Mouse (Mus musculus) liver, embryonic 11.5 days (tissue): ENCODE measurements at regions not wholly inside any gene's neighbourhood (a gene's known extent, or its start where the extent isn't known, plus 50 kb on each side); places are given as distances from the start of the nearest gene placed in this dataset.
A peak's percentile ranks its signal among the peaks of the same experiment; 100 is the strongest.

ENCODE experiments used
- ATAC-seq: fragments of 200-750 bp; cut with Nextera tagmentation; replicated peaks from 2 replicates; pipeline ENCODE4 v1.8.0; 2017; ENCODE audit warnings: moderate number of reproducible peaks, mild to moderate bottlenecking, moderate TSS enrichment, moderate library complexity; ENCODE audit not compliant: low FRiP score
- DNase-seq: peaks from one replicate; pipeline ENCODE4 v3.0.0-alpha.2; 2017; ENCODE audit warnings: low spot score
- H3K27ac ChIP-seq: fragments of 300-500 bp; sonication (generic); 2 replicates; pipeline ENCODE4 v1.5.1; 2014; ENCODE audit warnings: mild to moderate bottlenecking, low read depth, low read length, control low read depth
- H3K27me3 ChIP-seq: fragments of 300-500 bp; sonication (generic); replicated peaks from 2 replicates; pipeline ENCODE4 v1.6.1; 2014; ENCODE audit warnings: low read length, mixed read lengths; ENCODE audit not compliant: control insufficient read depth, insufficient read depth
- H3K36me3 ChIP-seq: fragments of 300-500 bp; sonication (generic); 2 replicates; pipeline ENCODE4 v1.6.1; 2014; ENCODE audit warnings: mild to moderate bottlenecking, low read length, moderate library complexity, mixed read lengths; ENCODE audit not compliant: control insufficient read depth, insufficient read depth
- H3K4me1 ChIP-seq: fragments of 300-500 bp; sonication (generic); replicated peaks from 2 replicates; pipeline ENCODE4 v1.6.1; 2014; ENCODE audit warnings: low read length, mixed read lengths; ENCODE audit not compliant: control insufficient read depth, insufficient read depth
- H3K4me2 ChIP-seq: fragments of 300-500 bp; sonication (generic); 2 replicates; pipeline ENCODE4 v1.6.1; 2014; ENCODE audit warnings: mild to moderate bottlenecking, control low read depth, moderate library complexity
- H3K4me3 ChIP-seq: fragments of 300-500 bp; sonication (generic); 2 replicates; pipeline ENCODE4 v1.5.1; 2014; ENCODE audit warnings: low read depth, low read length, control low read depth
- H3K9ac ChIP-seq: fragments of 300-500 bp; sonication (generic); 2 replicates; pipeline ENCODE4 v1.6.1; 2014; ENCODE audit warnings: low read depth, low read length, control low read depth
- H3K9me3 ChIP-seq: fragments of 300-500 bp; sonication (generic); 2 replicates; pipeline ENCODE4 v1.6.1; 2016; ENCODE audit warnings: low read length, inconsistent platforms, mixed read lengths; ENCODE audit not compliant: control insufficient read depth
- WGBS: fragments of 180-500 bp; shearing (Covaris S2); extraction: QIAGEN DNeasy Blood & Tissue Kit; methylation state at CpG from one replicate; pipeline ENCODE4 v1.1.7; 2014; 5-methylcytosine and 5-hydroxymethylcytosine counted together

DNA sequence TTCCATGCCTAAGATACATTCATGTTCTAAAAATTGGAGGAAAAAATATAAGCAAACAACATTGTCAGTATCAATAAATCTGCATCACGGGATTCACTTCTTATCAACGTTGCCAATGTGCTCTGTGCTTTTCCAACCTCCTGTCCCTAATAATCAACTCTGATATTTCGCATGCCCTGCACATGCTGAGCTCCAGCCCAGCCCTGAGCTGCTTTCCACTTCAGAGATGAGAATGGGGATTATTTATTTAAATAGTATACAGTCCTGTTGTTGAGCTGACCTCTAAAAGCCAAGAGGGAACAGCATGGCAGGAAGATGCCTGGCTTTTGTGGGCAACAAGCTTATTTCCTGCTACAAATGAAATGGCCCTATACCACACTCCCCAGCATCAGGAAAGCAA, 786.2 kb downstream of the Car8 start:
- 62% methylated on average over 3 of the region's 3 CpGs for WGBS
- Histone ChIP-seq H3K36me3 (no peaks in the 10 kb centered on the region), H3K4me2 (no peak overlapping the region), H3K4me1 (no peaks in the 10 kb centered on the region), H3K4me3 (no peak overlapping the region), H3K9me3 (no peaks in the 10 kb centered on the region), H3K27ac (no peak overlapping the region), H3K9ac (no peak overlapping the region), H3K27me3 (no peaks in the 10 kb centered on the region)
- DNase-seq, result no peak
- no peak for ATAC-seq

DNA sequence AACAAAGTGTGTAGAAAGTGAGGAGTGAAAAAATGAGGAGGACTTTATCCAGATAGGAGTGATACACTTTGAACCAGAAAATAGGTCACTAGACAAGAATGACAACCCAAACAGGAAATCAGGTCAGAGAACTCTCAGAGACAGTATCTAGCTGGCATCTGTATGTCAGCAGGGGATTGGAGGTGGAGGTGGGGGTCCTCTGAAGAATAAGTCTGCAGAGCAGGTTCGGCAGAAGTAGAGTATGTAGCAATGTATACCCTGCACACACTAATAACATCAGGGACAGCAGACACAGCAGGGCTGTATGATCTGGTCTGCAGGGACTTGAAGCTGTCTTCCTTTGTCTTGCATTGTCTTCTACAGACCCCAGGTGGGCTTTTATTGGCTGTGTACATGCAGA, 787.9 kb downstream of the Car8 start:
- H3K4me2 ChIP-seq, result no peak overlapping the region
- no peaks in the 10 kb centered on the region for H3K36me3 ChIP-seq
- H3K9me3 ChIP-seq, result no peaks in the 10 kb centered on the region
- no peak overlapping the region for H3K4me3 ChIP-seq
- 59% methylated on average over 1 of the region's 1 CpGs for WGBS
- H3K27me3 ChIP-seq, result no peaks in the 10 kb centered on the region
- ATAC-seq, result no peak
- no peak for DNase-seq
- H3K4me1 ChIP-seq, result no peaks in the 10 kb centered on the region
- no peak overlapping the region for H3K9ac ChIP-seq
- no peak overlapping the region for H3K27ac ChIP-seq

DNA sequence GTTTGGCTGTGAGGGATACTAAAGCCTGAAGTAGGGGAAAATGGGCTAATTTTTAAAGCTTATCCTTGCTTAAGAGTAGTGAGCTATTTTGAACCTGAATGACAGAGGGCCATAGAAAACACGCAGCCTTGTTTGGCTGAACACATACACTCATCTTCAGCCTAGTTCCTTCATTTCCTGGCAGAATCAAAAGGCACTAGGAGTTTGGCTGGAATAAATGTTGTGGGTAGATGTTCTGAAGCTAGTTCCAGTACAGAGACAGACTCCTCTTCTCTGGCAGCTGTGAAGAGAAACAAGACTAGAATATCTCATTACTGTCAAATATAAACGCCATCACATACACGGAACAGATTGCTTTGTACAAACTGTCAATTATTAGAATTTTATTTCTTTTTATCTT, 809.5 kb downstream of the Car8 start:
- 84% methylated on average over 3 of the region's 3 CpGs for WGBS

DNA sequence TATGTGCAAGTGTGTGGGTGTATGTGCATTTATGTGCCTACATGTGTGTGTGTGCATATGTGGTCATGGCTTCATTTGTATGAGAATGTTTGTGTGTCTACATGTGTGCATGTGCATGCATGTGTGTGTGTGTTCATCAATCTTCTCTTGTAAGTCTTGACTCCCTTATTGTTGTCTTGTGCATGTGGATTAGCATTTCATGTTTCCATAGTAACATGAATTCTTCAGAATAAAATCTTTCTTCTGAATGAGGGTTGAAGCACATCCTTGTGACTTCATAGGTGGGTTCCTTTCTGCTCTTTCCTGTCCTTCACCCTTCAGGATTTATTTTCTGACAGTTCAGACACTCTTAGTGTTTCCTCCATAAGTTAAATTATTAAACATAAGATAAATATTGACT, 814.8 kb downstream of the Car8 start:
- DNase-seq (no peak), ATAC-seq (no peak)
- no peak overlapping the region for H3K4me2 ChIP-seq
- H3K9ac ChIP-seq, result no peak overlapping the region
- no peak overlapping the region for H3K4me3 ChIP-seq
- H3K27me3 ChIP-seq, result no peaks in the 10 kb centered on the region
- no peaks in the 10 kb centered on the region for H3K36me3 ChIP-seq
- no peak overlapping the region for H3K27ac ChIP-seq
- H3K4me1 ChIP-seq, result no peaks in the 10 kb centered on the region
- no peaks in the 10 kb centered on the region for H3K9me3 ChIP-seq

More for the DNA sequence above, 809.5 kb downstream of the Car8 start:
- no peaks in the 10 kb centered on the region for H3K4me1 ChIP-seq
- no peaks in the 10 kb centered on the region for H3K36me3 ChIP-seq
- H3K9ac ChIP-seq, result no peak overlapping the region
- no peaks in the 10 kb centered on the region for H3K27me3 ChIP-seq
- ATAC-seq, result no peak
- DNase-seq, result no peak
- H3K27ac ChIP-seq, result no peak overlapping the region
- H3K4me3 ChIP-seq, result no peak overlapping the region
- no peaks in the 10 kb centered on the region for H3K9me3 ChIP-seq
- no peak overlapping the region for H3K4me2 ChIP-seq

DNA sequence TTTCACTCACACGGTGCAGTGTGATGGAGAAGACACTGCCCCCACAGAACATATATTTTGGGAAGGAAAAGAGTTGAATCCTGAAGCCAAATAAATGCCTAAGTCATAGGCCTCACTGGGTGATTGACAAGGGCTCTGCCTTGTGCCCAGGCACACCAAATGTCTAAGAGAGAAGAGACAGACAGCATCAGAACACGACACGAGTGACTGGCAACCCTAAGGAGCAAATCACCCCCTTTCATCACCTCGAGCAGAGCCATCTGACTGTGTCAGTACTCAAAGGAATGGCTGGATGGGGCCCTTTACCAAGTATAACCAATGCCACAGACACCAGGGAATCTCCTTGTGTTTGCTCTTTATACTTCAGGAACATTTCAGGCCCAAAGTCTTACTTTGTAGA, 815.6 kb downstream of the Car8 start:
- Histone ChIP-seq H3K27ac (no peak overlapping the region), H3K36me3 (no peaks in the 10 kb centered on the region), H3K4me2 (no peak overlapping the region), H3K9me3 (no peaks in the 10 kb centered on the region), H3K4me3 (no peak overlapping the region), H3K4me1 (no peaks in the 10 kb centered on the region), H3K27me3 (no peaks in the 10 kb centered on the region), H3K9ac (no peak overlapping the region)
- no peak for ATAC-seq
- WGBS, result 81% methylated on average over 4 of the region's 4 CpGs
- no peak for DNase-seq

DNA sequence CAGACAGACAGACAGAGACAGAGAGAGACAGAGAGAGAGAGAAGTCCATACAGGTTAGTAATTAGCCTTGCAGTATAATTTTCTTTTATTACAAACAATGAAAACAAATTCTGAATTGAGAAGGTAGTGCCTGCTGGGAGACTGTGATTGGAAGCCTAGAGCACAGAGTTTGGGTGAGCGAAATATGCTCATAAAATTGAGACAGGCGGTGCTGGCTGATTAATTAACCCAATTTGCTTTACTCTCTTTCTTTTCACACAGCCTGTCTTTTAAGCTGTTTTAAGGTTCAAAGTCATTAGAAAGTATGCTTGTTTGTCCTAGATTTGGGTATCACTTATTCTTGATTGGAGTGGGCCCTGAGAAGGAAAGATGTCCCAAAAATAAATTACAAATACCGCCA, 816.1 kb downstream of the Car8 start:
- no peak overlapping the region for H3K9ac ChIP-seq
- no peaks in the 10 kb centered on the region for H3K9me3 ChIP-seq
- H3K4me3 ChIP-seq, result no peak overlapping the region
- no peaks in the 10 kb centered on the region for H3K36me3 ChIP-seq
- ATAC-seq, result no peak
- DNase-seq, result no peak
- H3K4me2 ChIP-seq, result no peak overlapping the region
- H3K27ac ChIP-seq, result no peak overlapping the region
- 89% methylated on average over 3 of the region's 3 CpGs for WGBS
- H3K4me1 ChIP-seq, result no peaks in the 10 kb centered on the region
- no peaks in the 10 kb centered on the region for H3K27me3 ChIP-seq

DNA sequence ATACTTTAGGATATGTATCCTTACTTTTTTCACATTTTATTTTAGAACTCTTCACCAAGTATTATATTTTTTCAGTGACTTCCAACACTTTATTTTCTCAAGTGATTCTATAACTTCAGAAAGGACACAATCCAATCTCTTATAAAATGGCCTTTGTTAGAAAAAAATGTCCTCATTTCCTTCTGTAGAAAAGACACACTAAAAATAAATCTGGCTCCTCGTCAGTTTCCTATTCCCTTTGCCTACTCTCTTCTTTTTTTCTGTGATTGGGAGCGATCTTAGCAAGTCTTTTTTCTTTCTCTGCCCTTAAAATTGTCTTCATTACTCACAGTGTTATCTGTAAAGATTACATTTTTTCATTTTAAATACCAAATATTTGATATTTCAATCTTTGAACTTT, 824.5 kb downstream of the Car8 start:
- DNase-seq, result no peak
- WGBS, result 64% methylated on average over 2 of the region's 2 CpGs

DNA sequence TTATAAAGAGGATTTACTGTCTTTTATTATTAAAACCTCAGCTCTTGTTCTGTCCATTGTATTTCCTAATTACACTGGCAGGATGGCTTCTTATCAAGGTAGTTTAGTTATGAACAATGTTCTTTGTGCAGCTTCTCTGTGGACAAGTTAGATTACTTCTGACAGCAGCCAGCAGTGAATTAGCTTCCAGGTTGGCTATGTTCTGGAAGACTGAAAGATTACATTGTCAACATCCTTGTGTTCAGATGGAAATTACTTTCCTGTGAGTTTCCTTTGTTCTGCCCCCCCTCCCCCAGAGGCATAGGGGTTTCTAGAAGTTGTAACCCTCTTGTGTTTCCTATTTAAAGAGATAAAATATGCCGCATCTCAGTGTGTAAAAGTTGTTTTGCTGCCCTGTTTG, 846.1 kb downstream of the Car8 start:
- no peak for DNase-seq
- H3K4me3 ChIP-seq, result no peak overlapping the region
- H3K27me3 ChIP-seq, result no peaks in the 10 kb centered on the region
- H3K27ac ChIP-seq, result no peak overlapping the region
- no peak overlapping the region for H3K9ac ChIP-seq
- H3K36me3 ChIP-seq, result no peaks in the 10 kb centered on the region
- H3K4me1 ChIP-seq, result no peaks in the 10 kb centered on the region
- no peaks in the 10 kb centered on the region for H3K9me3 ChIP-seq
- WGBS, result 38% methylated on average over 1 of the region's 1 CpGs
- H3K4me2 ChIP-seq, result no peak overlapping the region
- ATAC-seq, result no peak; the same call in 1 of the 2 replicates

More for the DNA sequence above, 824.5 kb downstream of the Car8 start:
- Histone ChIP-seq H3K27me3 (no peaks in the 10 kb centered on the region), H3K27ac (no peak overlapping the region), H3K9me3 (no peaks in the 10 kb centered on the region), H3K4me1 (no peaks in the 10 kb centered on the region), H3K4me3 (no peak overlapping the region), H3K36me3 (no peaks in the 10 kb centered on the region), H3K4me2 (no peak overlapping the region), H3K9ac (no peak overlapping the region)
- ATAC-seq, result no peak

DNA sequence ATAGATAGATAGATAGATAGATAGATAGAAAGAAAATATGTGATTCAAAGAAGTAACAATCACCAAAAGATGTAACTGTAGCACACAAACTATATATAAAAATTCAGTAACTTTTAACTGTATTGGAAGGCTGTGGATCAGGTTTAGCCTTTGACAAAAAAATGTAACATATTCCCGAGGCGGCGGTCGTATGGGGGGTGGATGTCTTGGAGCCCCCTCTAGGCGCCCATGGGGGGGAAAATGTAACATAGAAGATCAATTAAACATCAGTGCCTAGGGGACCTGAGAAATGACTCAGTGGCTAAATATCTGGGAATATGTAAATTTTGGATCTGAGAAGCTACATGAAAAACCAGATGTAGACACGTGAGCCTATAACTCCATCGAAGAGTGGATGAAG, 847.2 kb downstream of the Car8 start:
- Histone ChIP-seq H3K4me2 (no peak overlapping the region), H3K27me3 (no peaks in the 10 kb centered on the region), H3K4me3 (no peak overlapping the region), H3K9me3 (no peaks in the 10 kb centered on the region), H3K9ac (no peak overlapping the region), H3K4me1 (no peaks in the 10 kb centered on the region), H3K27ac (no peak overlapping the region), H3K36me3 (no peaks in the 10 kb centered on the region)
- DNase-seq (peak; percentile 39), ATAC-seq (no peak)
- 82% methylated on average over 7 of the region's 7 CpGs for WGBS
